Mouse (Mus musculus): ENCODE measurements around the gene Prdm16.

GRCm38 (mm10) chr4:154450441-154450840, 186.2 kb downstream of the Prdm16 start:
- TF ChIP-seq CTCF (IDR thresholded peaks at IDR 0.05; ENCODE audit: low read depth) (no peak), EP300 (IDR thresholded peaks at IDR 0.05; ENCODE audit: low read depth) (no peak)

Measured in liver, postnatal 0 days (tissue).